Mouse (Mus musculus) 416B (cell line): Measurements from ENCODE around the gene Ramp1.

Experiments
- DNase-seq: peaks from one replicate; pipeline ENCODE4 v3.0.0; 2011; ENCODE audit warnings: low read depth

The Ramp1 gene

DNA sequence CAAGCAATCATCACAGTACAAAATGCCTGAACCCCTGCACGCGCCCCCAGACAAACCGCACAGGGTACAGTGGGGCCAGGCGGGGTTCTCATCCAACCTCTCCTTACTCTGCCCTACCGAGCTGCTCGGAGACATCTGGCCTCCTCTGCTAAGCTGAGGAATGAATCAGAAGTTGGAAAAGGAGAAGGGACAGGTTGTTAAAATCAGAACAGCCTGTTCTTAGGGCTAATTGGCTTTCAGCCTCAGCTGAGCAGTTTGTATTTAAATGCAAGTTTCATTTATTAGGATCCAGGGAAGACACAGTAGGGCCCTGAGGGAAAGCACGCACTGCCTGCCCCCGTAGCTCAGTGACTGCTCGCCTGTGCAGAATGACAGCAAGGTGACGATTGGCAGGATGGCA is 20.2 kb downstream of the Ramp1 start:
- DNase-seq: no peak

- no peak for DNase-seq
These were observed 21.5 kb downstream of the Ramp1 start for GRCm38 (mm10) chr1:91201122-91201521.

GRCm38 (mm10) chr1:91204221-91204765 is 24.7 kb downstream of the Ramp1 start:
- no peak for DNase-seq

DNA sequence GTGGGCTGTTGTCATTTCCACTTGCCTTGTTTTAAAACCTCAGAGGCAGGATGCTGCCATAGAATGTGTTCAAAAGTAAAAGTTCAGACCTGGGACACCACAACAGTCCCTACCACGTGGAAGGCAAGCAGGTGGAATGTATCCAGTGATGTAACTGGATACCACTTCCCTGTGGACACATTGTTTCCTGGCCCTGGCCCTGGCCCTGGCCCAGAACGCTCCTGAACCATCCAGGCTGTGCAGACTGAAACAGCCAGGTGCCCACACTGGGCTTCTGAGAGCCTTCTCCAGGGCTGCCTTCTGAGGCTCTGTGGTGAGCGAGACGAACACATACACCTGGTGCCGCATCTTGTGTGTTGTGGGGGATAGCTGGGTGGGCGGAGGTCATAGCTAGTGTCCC is 26.0 kb downstream of the Ramp1 start:
- DNase-seq: no peak

DNA sequence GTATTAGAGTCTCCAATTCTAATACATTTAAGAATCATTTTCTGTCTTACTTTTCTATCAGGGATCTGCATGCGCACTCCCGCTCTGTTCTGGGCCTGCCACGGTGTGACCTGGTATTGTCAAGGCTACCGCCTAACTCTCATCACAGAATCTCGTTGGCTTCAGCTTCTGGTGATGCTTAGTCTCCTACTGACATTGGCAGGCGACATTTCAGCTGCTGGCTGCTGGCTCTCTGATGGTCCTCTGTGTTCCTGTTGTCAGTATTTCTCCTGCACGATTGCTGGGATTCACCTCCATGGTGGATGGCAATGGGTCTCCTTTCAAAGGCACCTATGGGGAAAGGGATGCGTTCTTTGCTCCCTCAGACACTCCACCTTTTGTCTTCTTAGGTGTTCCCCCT is 26.7 kb downstream of the Ramp1 start:
- no peak for DNase-seq

DNA sequence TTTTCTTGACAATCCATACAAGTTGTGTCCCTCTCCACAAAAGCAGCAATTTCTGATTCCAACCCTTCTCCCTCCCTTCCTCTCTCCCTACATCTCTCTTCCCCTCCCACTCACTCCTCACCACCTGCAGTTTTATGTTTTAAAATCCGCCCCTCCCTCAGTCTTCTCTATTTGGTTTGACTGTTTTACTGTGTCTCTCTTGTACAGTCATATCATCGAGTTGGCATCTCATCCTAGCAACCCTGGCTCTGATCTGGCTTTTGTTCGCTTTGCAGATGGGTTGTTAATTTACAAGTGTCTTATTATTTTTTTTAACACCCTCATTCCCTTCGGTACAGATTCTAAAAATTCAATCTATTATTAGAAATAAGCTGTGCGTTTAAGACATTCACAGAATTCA is 27.3 kb downstream of the Ramp1 start:
- DNase-seq: no peak

- peak; percentile 57 for DNase-seq
These were observed 27.9 kb downstream of the Ramp1 start for GRCm38 (mm10) chr1:91207334-91208074.

- no peak for DNase-seq
These were observed 29.7 kb downstream of the Ramp1 start for GRCm38 (mm10) chr1:91209343-91209742.

GRCm38 (mm10) chr1:91209785-91210184 is 30.2 kb downstream of the Ramp1 start:
- DNase-seq: no peak

DNA sequence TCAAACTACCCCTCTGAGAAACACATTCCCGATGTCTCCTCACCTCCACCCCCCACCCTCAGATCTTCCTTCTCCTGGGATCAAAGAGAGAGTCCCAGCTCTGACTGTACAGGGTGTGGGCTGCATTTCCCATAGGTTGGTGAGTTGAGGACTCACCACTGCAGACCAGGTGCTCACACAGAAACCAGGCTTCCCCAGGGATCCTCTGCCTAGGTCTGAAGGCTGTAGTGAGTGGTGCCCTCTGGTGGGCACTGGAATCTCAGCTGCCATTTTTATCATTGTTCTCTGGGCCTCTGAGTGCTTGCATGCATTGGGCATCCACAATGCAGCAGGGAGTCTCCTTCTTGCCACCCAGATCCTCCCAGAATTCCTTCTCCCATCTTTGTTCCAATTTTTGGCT is 31.5 kb downstream of the Ramp1 start:
- peak; percentile 69 for DNase-seq

GRCm38 (mm10) chr1:91211591-91212008 is 32.0 kb downstream of the Ramp1 start:
- DNase-seq: no peak

DNA sequence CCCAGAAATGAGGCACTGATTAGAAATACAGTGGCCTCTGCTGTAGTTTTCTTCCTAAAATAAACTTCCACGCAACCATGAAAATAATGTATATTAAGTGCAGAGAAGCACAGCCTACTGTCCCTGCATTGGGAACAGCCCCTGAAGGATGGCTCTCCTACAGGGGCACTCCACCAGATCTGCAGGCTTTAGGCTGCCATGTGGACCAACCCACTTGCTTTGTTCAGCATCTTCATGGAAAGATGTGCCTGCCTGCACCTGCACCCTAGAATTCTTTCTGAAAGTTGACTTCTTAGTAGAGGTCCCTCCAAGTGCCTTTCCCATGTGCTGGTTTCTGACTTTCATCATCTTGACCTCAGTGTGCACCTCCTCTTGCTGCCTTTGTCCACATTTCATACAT is 35.6 kb downstream of the Ramp1 start:
- no peak for DNase-seq

DNA sequence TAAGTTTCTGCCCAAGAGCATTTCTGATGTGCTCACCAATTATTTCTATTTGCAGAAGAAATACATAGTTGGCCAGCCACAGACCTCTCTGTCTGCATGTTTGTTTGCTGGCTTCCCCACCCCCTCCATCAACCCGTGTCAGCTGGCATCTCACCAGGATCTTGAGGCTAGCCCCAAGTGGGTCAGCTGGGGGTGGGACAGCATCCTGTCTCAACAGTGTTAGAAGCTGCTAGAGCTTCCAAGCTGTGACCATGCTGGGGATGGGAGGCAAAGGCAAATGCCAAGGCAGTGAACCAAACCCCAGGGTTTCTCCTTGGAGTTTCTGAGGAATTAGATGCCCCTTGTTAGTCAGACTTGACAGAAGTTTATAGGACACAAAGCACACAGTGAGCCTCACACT is 36.4 kb downstream of the Ramp1 start:
- DNase-seq: peak; percentile 51

DNA sequence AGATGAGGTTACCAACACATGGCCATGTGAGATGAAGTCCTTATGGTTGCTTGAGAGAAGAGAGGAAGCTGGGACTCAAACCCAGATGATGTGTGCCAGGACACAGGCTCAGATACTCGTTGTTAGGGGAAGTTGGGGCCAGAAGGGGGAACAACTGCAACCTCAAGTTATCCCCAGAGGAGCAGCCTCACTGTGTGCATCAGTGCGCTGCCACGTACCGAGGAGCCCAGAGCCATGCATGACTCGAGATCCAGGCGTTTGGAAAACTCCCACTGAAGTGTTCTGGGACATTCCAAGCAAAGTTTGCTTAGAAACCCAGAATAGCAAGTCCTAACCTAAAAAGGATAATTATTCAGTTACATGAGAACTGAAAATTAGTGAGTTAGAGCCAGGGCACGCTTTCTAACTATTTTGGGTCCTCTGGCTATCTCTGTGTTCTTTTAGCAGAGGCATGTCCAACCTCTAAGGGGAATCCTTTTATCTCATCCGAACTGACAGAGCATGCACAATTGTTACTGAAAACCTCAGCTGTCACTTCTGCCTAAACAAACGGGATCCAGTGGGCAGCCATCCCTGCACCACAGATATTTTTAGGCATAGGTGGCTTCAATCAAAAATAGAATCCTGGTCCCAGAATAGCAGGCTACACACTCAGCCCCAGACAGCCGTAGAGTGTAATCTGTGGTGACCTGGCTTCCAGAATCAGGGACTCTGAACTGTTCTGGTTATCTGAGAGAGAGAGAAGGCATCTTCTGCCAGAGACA is 37.1 kb downstream of the Ramp1 start:
- peak; percentile 47 for DNase-seq

DNA sequence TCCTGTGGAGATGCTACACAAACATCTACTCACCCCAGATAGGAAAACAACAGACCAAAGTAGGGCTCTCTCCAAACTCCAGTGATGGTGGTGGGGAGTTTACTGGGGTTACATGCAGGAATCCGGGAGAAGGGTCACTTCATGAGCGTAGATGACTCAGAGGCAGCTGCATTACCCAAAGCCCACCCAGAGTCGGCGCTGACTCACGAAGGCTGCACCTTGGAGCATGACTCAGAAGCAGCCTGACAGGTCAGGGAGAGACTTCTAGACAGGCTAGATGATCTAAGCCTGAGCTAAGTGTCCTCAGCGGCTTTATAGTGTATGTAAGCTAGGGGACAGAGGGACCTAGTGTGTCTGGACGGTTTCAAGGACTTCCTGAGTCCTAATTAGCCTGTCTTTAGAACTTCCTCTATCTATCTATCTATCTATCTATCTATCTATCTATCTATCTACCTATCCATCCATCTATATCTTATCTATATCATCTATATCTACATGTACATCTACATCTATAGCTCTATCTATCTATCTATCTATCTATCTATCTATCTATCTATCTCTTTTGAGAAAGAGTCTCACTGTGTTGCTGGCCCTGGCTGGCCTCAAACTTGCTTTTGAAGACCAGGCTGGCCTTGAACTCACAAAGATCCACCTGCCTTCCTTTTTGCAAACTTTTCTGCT is 40.2 kb downstream of the Ramp1 start:
- peak; percentile 60 for DNase-seq

GRCm38 (mm10) chr1:91220322-91220672 is 40.7 kb downstream of the Ramp1 start:
- peak; percentile 70 for DNase-seq

DNA sequence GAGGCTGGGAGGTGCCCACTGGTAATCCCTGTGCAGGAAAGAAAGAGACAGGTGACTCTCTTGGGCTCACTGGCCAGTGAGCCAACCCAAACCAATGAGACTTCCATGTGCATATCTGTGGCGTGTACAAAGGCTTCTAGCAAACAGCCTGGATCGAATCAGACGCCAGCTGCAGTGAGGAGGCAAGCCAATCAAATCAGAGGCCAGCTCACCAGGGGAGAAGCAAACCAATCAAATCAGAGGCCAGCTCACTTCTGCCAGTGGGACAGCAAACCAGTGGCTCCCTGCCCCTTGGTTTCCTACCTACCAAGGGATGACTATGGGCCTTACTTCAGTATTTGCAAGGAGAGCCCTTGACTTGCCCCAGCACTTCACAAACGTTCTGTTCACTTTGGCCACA is 46.9 kb downstream of the Ramp1 start:
- no peak for DNase-seq

DNA sequence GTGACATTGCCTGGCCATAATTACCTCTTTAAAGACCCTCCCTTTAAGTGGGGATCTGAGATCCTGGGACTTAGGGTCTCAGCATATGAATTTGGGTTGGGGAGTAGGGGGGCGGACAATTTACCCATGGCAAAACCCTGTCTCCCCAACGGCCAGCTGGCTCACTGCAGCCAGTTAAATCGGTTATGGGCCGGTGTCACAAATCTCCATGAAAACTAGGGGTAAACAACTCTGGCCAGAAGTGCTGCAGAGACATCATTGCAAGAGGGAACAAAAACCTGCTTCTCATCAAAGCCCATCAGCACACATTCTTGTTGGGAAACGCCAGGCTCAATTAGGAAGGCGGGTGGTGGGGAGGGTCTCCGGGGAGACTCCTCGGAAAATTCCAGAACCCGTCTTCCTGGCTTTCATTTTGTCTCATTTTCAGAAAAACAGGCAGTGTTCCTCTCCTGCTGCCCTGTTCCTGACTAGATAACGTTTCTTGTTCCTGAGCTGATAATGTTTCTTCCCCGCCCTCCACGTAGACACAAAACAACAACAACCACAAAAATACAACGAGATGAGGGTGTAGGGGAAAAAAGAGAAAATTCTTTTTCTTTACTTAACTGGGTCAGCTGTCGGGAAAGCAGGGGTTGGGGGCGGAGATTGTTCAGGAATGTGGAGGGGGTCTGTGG is 47.9 kb downstream of the Ramp1 start:
- DNase-seq: no peak

DNA sequence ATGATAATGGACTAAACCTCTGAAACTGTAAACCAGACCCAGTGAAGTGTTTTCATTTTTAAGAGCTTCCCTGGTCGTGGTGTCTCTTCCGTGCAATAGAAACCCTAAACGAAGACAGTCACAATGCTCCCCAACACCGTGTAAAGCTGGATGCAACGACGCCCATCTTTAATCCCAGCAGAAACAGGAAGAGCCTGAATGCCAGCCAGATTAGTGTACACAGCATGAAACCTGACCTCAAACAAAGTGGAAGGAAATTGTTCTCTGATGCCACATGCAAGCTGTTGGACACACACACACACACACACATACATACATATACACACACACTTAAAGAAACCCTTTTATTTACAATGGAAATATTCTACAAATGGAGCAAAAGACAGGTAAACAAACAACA is 51.5 kb downstream of the Ramp1 start:
- DNase-seq: peak; percentile 86

- peak; percentile 67 for DNase-seq
These were observed 52.3 kb downstream of the Ramp1 start for GRCm38 (mm10) chr1:91231896-91232295.

DNA sequence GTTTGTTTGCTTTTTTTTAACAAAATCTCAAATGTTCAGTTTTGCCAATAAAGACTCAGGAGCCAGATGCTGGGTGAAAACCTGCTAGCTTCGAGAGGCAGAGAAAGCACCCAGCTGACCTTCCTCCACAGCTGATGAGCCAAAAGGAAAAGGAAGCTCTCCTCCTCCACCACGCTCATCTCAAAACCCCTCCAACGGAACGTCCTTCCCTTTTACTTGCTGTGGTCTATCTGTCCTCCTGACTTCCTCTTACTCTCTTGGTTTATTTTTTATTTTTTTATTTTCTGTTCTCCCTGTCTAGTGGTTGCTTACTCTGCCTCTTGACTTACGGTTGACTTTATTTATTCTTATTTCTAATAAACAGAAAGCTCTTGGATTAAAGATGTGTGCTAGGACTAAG is 55.8 kb downstream of the Ramp1 start:
- peak; percentile 73 for DNase-seq

DNA sequence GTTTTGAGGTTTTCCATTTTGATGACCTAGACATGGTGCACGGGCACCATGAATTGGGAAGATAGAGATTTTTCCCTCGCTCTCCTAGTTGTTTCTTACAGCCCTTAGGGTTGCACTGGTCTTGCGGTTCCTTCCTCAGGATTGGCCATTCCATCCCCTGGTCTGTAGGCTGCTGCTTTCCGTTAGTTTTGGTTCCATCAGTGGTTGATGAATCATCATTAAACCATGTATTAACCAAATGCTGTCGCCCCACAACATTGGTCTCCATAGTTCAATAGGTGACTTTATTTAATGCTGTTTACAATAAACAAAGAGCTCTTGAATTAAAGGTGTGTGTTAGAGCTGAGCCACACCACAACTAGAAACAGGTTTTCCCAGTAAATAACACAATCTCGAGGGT is 58.1 kb downstream of the Ramp1 start:
- peak; percentile 78 for DNase-seq
